Mouse (Mus musculus) heart, postnatal 10 days (tissue): ENCODE data around the gene Eipr1. TPM values are rescaled to one million over a fixed set of nuclear protein-coding genes. Genes with fewer than 3 reads are reported as not detected.

Experiments
- DNase-seq, 2 experiments: peaks; one replicate each; pipeline ENCODE4 v3.0.0; 2021
- intact Hi-C: fragments of 180-260 bp; cut with DNase I; formaldehyde crosslinking; loops from one replicate; pipeline ENCODE4 v1.15.1; 2025
- total RNA-seq, 2 experiments: library from RNA; stranded (reverse); gene quantifications; 2 replicates each; pipeline ENCODE4 v1.2.3; 2021

Eipr1 gene
- total RNA-seq, 2 experiments from 2014 or later: 9.8 to 11.2 TPM

DNA sequence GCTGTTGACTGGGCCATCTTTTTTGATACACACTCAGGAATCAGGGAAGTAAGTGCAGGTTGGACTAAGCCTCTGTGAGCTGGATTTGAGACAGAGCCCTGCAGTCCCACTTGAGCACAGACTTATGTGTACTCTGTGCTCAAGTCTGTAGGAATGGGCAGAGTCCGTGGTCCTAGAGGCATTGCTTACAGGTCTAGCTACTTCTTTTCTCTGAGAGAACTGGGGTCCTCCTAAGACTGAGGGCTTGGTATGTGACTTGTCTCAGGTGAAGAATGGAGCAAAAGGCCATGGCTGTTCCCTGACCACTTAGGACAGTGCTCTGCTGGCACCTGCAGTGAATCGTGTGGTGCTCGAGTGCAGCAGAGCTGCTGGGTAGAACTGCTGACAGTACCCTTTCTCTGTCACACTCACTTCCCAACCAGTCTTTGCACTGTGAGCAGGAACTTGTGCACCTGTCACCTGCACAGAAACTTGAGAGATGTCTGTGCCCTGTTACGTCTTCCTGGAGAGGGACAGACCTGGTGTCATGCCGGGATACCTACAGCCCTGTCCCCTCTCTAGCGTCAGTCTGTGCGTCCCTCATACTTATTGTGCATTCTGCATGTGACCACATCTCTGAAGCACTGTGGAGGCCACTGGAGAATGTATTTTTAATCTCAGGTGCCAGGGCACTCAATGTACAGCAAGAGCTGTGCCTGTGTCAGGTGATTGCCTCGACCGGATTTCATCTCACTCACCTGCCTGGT is 65.3 kb downstream of the Eipr1 start:
- intact Hi-C loops: no loop called here
- DNase-seq: no peak

GRCm38 (mm10) chr12:28817427-28817752 is 65.8 kb downstream of the Eipr1 start:
- intact Hi-C loops: no loop called here
- DNase-seq: peak; percentile 61 to 69

DNA sequence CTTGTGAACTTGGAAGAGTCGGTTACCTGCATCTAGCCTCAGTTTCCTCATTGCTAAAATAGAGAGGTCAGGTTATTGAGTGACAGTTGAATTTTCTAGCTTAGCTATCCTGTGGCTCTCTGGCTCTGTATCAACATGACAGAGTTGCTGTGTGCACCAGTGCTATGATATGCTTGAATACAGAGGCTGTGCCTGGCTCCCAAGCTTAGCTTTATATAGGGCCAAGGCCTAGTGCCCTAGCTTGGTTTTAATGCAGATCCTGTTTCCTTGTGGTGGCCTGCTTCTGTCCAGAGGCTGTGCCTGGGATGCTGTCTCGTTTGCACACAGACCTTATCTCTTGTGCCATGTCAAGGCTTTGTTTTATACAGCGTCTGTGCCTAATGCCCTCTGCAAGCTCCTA is 66.3 kb downstream of the Eipr1 start:
- DNase-seq: no peak
- intact Hi-C loops: no loop called here

DNA sequence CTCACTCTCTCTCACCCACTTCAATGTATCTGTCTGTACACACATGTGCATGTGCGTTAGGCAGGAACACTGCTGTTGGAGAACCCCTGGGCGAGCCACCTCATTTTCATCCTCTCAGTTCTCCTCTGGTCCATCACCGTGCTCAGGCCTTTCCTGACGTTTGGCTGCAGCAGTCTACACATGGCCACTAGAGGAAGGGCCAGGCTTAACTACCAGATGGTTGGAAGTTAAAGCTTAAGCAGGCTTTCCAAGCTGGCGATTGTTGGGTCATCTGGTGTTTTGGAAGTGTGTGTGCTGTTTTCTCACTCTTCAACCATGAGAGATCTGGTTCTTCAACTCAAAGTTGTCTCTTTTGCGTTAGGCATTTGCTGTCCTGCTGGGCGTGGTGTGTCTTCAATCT is 71.9 kb downstream of the Eipr1 start:
- intact Hi-C loops: no loop called here
- DNase-seq: no peak

DNA sequence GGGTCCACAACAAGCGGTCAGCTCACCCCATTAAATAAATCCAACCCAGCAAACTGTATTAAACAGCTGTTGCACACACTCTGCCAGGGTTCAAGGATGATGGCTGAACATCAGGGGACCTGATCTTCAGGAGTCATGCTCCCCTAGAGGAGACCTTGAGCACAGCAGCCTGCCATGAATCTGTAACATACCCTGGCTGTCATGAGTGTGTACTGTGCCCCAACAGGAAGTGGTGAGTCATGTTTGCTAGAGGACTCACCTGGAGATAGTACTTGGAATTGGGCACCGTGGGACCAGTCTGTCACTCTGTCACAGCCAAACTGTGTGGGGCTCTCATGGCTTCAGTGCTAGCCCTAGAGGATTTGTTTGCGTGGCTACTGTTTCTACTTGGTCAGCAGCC is 77.9 kb downstream of the Eipr1 start:
- intact Hi-C loops: no loop called here
- DNase-seq: no peak

DNA sequence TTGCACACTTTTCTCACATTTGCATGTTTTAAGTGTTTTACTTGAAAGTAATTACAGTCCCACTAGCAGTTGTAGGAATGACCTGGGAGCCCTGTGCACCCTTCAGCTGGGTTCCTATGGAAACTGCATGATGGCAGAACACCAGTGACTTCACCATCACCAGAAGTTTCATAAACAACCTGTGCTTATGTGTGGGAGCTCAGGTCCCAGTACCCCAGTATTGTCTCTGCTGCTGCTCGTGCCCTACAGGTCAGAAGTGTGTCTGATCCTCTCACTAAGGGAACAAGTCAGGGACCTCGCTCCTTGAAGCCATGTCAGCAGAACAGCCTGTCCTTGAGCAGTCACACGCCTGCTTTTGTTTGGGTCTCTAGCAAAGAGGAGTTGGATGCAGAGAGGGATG is 78.9 kb downstream of the Eipr1 start:
- intact Hi-C loops: loop anchor here (5.0 kb wide), 2 partner anchors 128 to 243 kb away; no protein-coding TSS in a partner anchor
- DNase-seq: no peak

- DNase-seq: peak; percentile 73 to 78
- intact Hi-C loops: loop anchor here (5.0 kb wide), 2 partner anchors 129 to 244 kb away; no protein-coding TSS in a partner anchor
Measured at GRCm38 (mm10) chr12:28831066-28831733, 79.6 kb downstream of the Eipr1 start.

- no peak for DNase-seq
- intact Hi-C loops: loop anchor here (5.0 kb wide), 2 partner anchors 132 to 247 kb away; no protein-coding TSS in a partner anchor
Measured at GRCm38 (mm10) chr12:28834266-28834665, 82.7 kb downstream of the Eipr1 start.

- intact Hi-C loops: no loop called here
- DNase-seq: no peak
Measured at GRCm38 (mm10) chr12:28835683-28836082, 84.1 kb downstream of the Eipr1 start.

DNA sequence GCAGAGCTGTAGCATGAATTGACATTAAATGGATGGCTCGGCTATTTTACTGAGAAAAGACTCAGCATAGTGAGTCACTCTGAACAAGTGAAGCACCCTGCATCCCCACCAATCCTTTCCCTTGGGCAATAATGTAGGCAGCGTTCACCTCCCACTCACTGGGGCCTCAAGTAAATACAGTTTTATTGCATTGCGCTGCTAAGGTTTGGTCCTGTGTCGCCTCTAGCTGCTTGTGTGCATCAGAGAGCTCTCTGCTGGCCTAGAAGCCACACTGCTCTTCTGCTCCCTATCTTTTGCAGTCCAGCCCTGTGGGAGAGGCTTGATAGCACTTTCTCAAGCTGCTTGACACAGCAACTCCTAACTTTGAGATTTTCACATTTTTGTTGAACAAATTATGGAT is 86.7 kb downstream of the Eipr1 start:
- no peak for DNase-seq
- intact Hi-C loops: no loop called here

DNA sequence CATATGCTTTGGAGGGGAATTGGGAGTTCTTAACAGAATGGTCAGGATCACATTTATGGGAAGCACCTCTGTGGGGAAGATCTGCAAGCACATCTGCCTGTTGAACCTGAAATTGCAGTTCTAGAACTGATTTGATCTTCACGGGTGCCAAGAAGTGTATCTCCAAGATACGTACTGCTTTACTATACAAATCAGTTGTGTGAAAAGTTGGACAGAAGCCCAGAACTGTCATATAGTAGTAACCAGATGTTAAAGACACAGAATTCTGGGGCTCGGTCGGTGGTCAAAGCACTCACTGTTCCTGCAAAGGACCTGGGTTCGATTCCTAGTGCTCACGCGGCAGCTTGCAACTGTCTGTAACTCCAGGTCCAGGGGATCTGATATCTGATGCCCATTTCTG is 87.4 kb downstream of the Eipr1 start:
- intact Hi-C loops: no loop called here
- DNase-seq: no peak

- no peak for DNase-seq
- intact Hi-C loops: no loop called here
Measured at GRCm38 (mm10) chr12:28841179-28841698, 89.6 kb downstream of the Eipr1 start.

- intact Hi-C loops: no loop called here
- no peak for DNase-seq
Measured at GRCm38 (mm10) chr12:28845811-28846210, 94.2 kb downstream of the Eipr1 start.

GRCm38 (mm10) chr12:28847401-28847800 is 95.8 kb downstream of the Eipr1 start:
- intact Hi-C loops: no loop called here
- peak in 1 of 2 experiments; percentile 34 for DNase-seq

- no peak for DNase-seq
- intact Hi-C loops: no loop called here
Measured at GRCm38 (mm10) chr12:28848726-28849612, 97.4 kb downstream of the Eipr1 start.

DNA sequence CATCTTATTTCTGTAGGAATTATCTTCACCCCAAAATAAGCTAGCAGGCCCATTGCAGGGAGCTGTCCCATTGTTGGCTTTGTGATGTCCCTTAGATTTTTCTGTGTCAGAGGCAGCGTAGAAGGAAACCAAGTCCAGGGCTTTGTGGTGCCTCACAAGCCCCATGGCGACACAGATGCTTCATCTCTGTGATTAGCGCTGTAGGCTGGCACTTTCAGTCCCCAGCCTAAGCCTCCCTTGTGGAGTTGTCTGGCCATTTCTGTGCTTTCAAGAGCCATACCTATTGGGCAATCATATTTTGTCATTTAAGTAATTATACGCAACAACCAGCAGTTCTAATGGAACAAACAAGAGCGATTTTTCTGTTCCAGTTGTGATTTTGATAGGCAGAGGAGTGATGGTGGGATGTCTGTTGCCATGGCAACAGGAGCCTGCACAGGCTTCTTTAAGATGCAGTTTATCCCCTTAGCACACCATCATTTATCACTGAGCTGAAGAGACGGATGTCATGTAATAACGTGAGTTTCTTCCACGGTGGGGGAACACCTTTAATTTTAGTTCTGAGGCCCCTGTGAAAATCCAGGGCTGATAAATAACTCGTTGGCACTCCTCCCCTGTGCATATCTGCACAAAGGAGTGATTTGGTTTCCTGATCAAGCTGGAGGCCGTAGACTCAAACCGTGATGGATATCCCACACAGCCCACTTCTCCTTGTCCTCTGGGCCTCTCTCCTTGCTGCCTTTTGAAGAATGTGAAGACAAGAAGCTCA is 108.1 kb downstream of the Eipr1 start:
- DNase-seq: no peak
- intact Hi-C loops: no loop called here

- intact Hi-C loops: no loop called here
- no peak for DNase-seq
Measured at GRCm38 (mm10) chr12:28860264-28860560, 108.6 kb downstream of the Eipr1 start.

- peak; percentile 22 to 33 for DNase-seq
- intact Hi-C loops: no loop called here
Measured at GRCm38 (mm10) chr12:28863260-28863659, 111.7 kb downstream of the Eipr1 start.

DNA sequence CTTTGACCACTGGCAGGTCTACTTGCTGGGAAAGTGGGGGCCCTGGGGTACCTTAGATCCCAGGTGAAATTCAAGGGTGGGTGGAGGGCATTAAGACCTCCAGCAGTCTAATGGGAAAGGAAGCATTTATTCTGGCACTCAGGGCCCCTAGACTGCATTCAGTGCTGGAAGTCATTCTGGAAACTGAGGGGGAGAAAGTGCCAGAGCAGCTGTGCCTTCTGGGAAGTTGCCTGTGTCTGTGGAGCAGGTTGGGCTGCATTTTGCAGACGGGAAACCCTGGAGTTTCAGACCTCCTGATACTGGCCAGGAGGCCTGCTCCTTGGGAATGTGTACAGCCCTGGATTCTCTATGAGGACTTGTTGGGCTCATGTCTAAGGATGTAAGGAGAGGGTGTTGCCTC is 114.5 kb downstream of the Eipr1 start:
- intact Hi-C loops: no loop called here
- DNase-seq: peak in 1 of 2 experiments; percentile 27

GRCm38 (mm10) chr12:28868794-28869193 is 117.2 kb downstream of the Eipr1 start:
- DNase-seq: no peak

More at GRCm38 (mm10) chr12:28868794-28869193, 117.2 kb downstream of the Eipr1 start:
- intact Hi-C loops: no loop called here
